Mouse (Mus musculus) C2C12 (cell line): ENCODE data around the gene Pccb.

Source experiments
- CEBPB ChIP-seq: IDR thresholded peaks from one replicate; pipeline ENCODE4 v1.6.1; 2011; ENCODE audit warnings: low read depth, mild to moderate bottlenecking, control low read depth, moderate library complexity
- CTCF ChIP-seq: IDR thresholded peaks from one replicate; pipeline ENCODE4 v1.5.1; 2011; ENCODE audit not compliant: control insufficient read depth, insufficient read depth, insufficient read length
- FOSL1 ChIP-seq: IDR thresholded peaks from one replicate; pipeline ENCODE4 v1.8.0; 2011; ENCODE audit warnings: mild to moderate bottlenecking, low read length; ENCODE audit not compliant: poor library complexity, insufficient read depth, severe bottlenecking
- MAX ChIP-seq: IDR thresholded peaks from one replicate; pipeline ENCODE4 v1.6.1; 2011; ENCODE audit warnings: mild to moderate bottlenecking, control low read depth
- MYOD1 ChIP-seq: IDR thresholded peaks from one replicate; pipeline ENCODE4 v1.6.1; 2011; ENCODE audit warnings: low read depth; ENCODE audit not compliant: control insufficient read depth, insufficient read length
- MYOG ChIP-seq: IDR thresholded peaks from one replicate; pipeline ENCODE4 v1.6.1; 2011; ENCODE audit not compliant: control insufficient read depth, insufficient read length; ENCODE audit errors: extremely low read depth
- USF1 ChIP-seq: IDR thresholded peaks from one replicate; pipeline ENCODE4 v1.6.1; 2011; ENCODE audit warnings: low read depth, mild to moderate bottlenecking, control low read depth, moderate library complexity

GRCm38 (mm10) chr9:101002053-101002452 is 32.6 kb downstream of the Pccb start:
- TF ChIP-seq CTCF (no peak), CEBPB (no peak), MAX (no peak), FOSL1 (no peak), MYOG (no peak), MYOD1 (no peak), USF1 (no peak)
